Mouse (Mus musculus) megakaryocyte-erythroid progenitor cell, adult 5 weeks (primary cell): ENCODE measurements around the gene Hist1h2ag. TPM values are rescaled to one million over a fixed set of nuclear protein-coding genes. Genes with fewer than 3 reads are reported as not detected.

Source experiments
- polyA plus RNA-seq: library from polyadenylated mRNA; stranded (reverse); fragments of >175 nt; gene quantifications from 2 replicates; pipeline ENCODE4 v1.2.3, GENCODE M21; 2012

Hist1h2ag gene
- polyA plus RNA-seq = 31.0 and 38.1 TPM in 2 replicates

GRCm38 (mm10) chr13:22042568-22043502, at the start of gene Hist1h2ag, which contains the start of gene Hist1h2bj:
Hist1h2ag (minus strand) TSS chr13:22042944.
Hist1h2bj (plus strand) TSS chr13:22043214.

GRCm38 (mm10) chr13:22084140-22084539, 41.4 kb upstream of the Hist1h2ag start, which contains the start of gene Vmn1r188:
Vmn1r188 (plus strand) TSS chr13:22084440.

GRCm38 (mm10) chr13:22041142-22041536, 1.6 kb downstream of the Hist1h2ag start, which contains the start of gene Hist1h4i:
Hist1h4i (minus strand) TSS chr13:22041362.

GRCm38 (mm10) chr13:22035267-22036148, 7.2 kb downstream of the Hist1h2ag start, which contains the start of the genes Hist1h2ah and Hist1h2bk:
Hist1h2ah (minus strand) TSS chr13:22035568.
Hist1h2bk (plus strand) TSS chr13:22035870.

GRCm38 (mm10) chr13:22009642-22010041, 33.1 kb downstream of the Hist1h2ag start, which contains the start of gene Prss16:
Prss16 (minus strand) TSS chr13:22009742.

Other genes starting within 250 kb of the Hist1h2ag start
- gene Hist1h2bq, start 232.7 kb downstream of the Hist1h2ag start, polyA plus RNA-seq = 2.3 and 7.9 TPM in 2 replicates
- gene Hist1h2ao, start 232.5 kb downstream of the Hist1h2ag start, polyA plus RNA-seq = 9,267 and 13,368 TPM in 2 replicates
- 48.0 and 58.9 TPM in 2 replicates for gene Hist1h4m, start 231.2 kb downstream of the Hist1h2ag start, polyA plus RNA-seq
- gene Hist1h4n, start 210.7 kb downstream of the Hist1h2ag start, polyA plus RNA-seq = 4.8 and 10.5 TPM in 2 replicates
- gene Hist1h2ap, start 209.4 kb downstream of the Hist1h2ag start, polyA plus RNA-seq = 6,142 and 6,696 TPM in 2 replicates
- gene Hist1h2br, start 209.2 kb downstream of the Hist1h2ag start, polyA plus RNA-seq = 5.8 TPM in 1 of 2 replicates, not detected in the other
- gene Zfp184, start 97.8 kb downstream of the Hist1h2ag start, polyA plus RNA-seq = 0.39 and 0.64 TPM in 2 replicates
- 0.06 TPM in 1 of 2 replicates, not detected in the other for gene Pom121l2, start 61.8 kb downstream of the Hist1h2ag start, polyA plus RNA-seq
- 3.2 and 6.9 TPM in 2 replicates for gene Prss16, start 33.2 kb downstream of the Hist1h2ag start, polyA plus RNA-seq
- 5.4 and 12.3 TPM in 2 replicates for gene Hist1h2ah, start 7.4 kb downstream of the Hist1h2ag start, polyA plus RNA-seq
- 15.0 and 17.1 TPM in 2 replicates for gene Hist1h2bk, start 7.1 kb downstream of the Hist1h2ag start, polyA plus RNA-seq
- 56.9 and 64.7 TPM in 2 replicates for gene Hist1h4i, start 1.6 kb downstream of the Hist1h2ag start, polyA plus RNA-seq
- 32.2 and 35.1 TPM in 2 replicates for gene Hist1h2bj, start 270 bp upstream of the Hist1h2ag start, polyA plus RNA-seq
- not detected in 2 replicates for gene Vmn1r188, start 41.5 kb upstream of the Hist1h2ag start, polyA plus RNA-seq
- gene Vmn1r189, start 62.9 kb upstream of the Hist1h2ag start, polyA plus RNA-seq = not detected in 2 replicates
- gene Vmn1r191, start 141.0 kb upstream of the Hist1h2ag start, polyA plus RNA-seq = not detected in 2 replicates
- not detected in 2 replicates for gene Vmn1r192, start 148.2 kb upstream of the Hist1h2ag start, polyA plus RNA-seq
- gene Vmn1r193, start 180.2 kb upstream of the Hist1h2ag start, polyA plus RNA-seq = 0.02 TPM in 1 of 2 replicates, not detected in the other
- gene Vmn1r194, start 201.3 kb upstream of the Hist1h2ag start, polyA plus RNA-seq = not detected in 2 replicates
- not detected in 2 replicates for gene Vmn1r195, start 227.6 kb upstream of the Hist1h2ag start, polyA plus RNA-seq
- not detected in 2 replicates for gene Vmn1r196, start 247.0 kb upstream of the Hist1h2ag start, polyA plus RNA-seq